8 mouse cellular contexts compared by ENCODE assay signal in genomic region chr11:61615686-61616522, GRCm38 (mm10). TPM values are rescaled to one million over a fixed set of nuclear protein-coding genes. Genes with fewer than 3 reads are reported as not detected.
DNase-seq lines count a peak whose midpoint lies in the region; ATAC-seq and TF ChIP-seq lines count a peak whose summit lies in the region.

No protein-coding gene starts in this region.

- DNase-seq in adrenal gland, postnatal 14 days, result peak; percentile 42
- no peak for DNase-seq in adrenal gland, postnatal 4 days (ENCODE audit: low spot score in 2 of 2)
- DNase-seq in ZHBTc4 (ENCODE audit: low read depth, low spot score), result peak; percentile 17
- peak; percentile 39 for DNase-seq in gastrocnemius, adult 2 months
- peak; percentile 74 for DNase-seq in kidney, postnatal 0 days (ENCODE audit: low spot score)
- DNase-seq in thymus, postnatal 25 days, result no peak

- intact Hi-C loops in gastrocnemius, adult 2 months (cut with DNase I), result loop anchor here (5.0 kb wide), 1 partner anchor 39 kb away; the partner anchor contains the start of gene Epn2

- H3K4me3 ChIP-seq in gastrocnemius, adult 2 months, result peak overlapping the region; percentile 52
- 0 out of 2 replicates have a peak overlapping the region, but pooled peaks have one; percentile 9 for H3K4me3 ChIP-seq in kidney, postnatal 0 days (replicated peaks; ENCODE audit: low read depth, low read length)
- peak overlapping the region; percentile 20 for H3K4me3 ChIP-seq in midbrain, embryonic 13.5 days (replicated peaks)

- peak overlapping the region; percentile 92 for H3K27ac ChIP-seq in gastrocnemius, adult 2 months
- H3K27ac ChIP-seq in kidney, postnatal 0 days, result peak overlapping the region; percentile 66
- H3K27ac ChIP-seq in midbrain, embryonic 13.5 days, result no peak overlapping the region

- H3K4me2 ChIP-seq in kidney, postnatal 0 days (ENCODE audit: low read length), result peak overlapping the region; percentile 46
- peak overlapping the region; percentile 51 for H3K4me2 ChIP-seq in midbrain, embryonic 13.5 days (replicated peaks)

- H3K27me3 ChIP-seq in kidney, postnatal 0 days (ENCODE audit: insufficient read depth, low read length), result no peaks in the 10 kb centered on the region
- H3K27me3 ChIP-seq in midbrain, embryonic 13.5 days, result peaks cover 6% of the 10 kb centered on the region

- H3K9me3 ChIP-seq in kidney, postnatal 0 days (replicated peaks; ENCODE audit: low read length), result no peaks in the 10 kb centered on the region
- no peaks in the 10 kb centered on the region for H3K9me3 ChIP-seq in midbrain, embryonic 13.5 days

- ATAC-seq in kidney, postnatal 0 days (replicated peaks; ENCODE audit: low FRiP score, low read depth), result 0 out of 2 replicates have a peak, but pooled peaks have one; percentile 19
- peak; percentile 51; the same call in 1 of the 2 replicates for ATAC-seq in midbrain, embryonic 13.5 days
- no peak for ATAC-seq in CD4-positive, CD25-positive, alpha-beta regulatory T cell, adult 4 months

- WGBS in kidney, postnatal 0 days, result 8% methylated on average over 20 of the region's 22 CpGs
- WGBS in midbrain, embryonic 13.5 days, result 10% methylated on average over 18 of the region's 22 CpGs

- no peaks in the 10 kb centered on the region for H3K36me3 ChIP-seq in kidney, postnatal 0 days (ENCODE audit: insufficient read depth, low read length)
- H3K36me3 ChIP-seq in midbrain, embryonic 13.5 days, result no peaks in the 10 kb centered on the region

- H3K4me1 ChIP-seq in kidney, postnatal 0 days (replicated peaks; ENCODE audit: insufficient read depth, low read length), result 0 out of 2 replicates have a peak, but pooled peaks cover 4% of the 10 kb centered on the region
- peaks cover 20% of the 10 kb centered on the region for H3K4me1 ChIP-seq in midbrain, embryonic 13.5 days (replicated peaks)

- no peak for TF ChIP-seq CTCF in gastrocnemius, adult 2 months (IDR thresholded peaks at IDR 0.05)
- TF ChIP-seq CTCF in kidney, postnatal 0 days (IDR thresholded peaks at IDR 0.05; ENCODE audit: low read depth), result no peak

- H3K9ac ChIP-seq in kidney, postnatal 0 days (ENCODE audit: low read depth, low read length), result 0 out of 2 replicates have a peak overlapping the region, but pooled peaks have one; percentile 8
- H3K9ac ChIP-seq in midbrain, embryonic 13.5 days (replicated peaks), result peak overlapping the region; percentile 37

RNA-seq across cellular contexts. Expression of gene Epn2, which starts 36.4 kb away (rescaled TPM):
- 35.2 and 38.7 TPM in 2 replicates for total RNA-seq in adrenal gland, postnatal 14 days (2021)
- 10 to 100 TPM; 38.5 to 44.2 TPM for total RNA-seq in adrenal gland, postnatal 4 days (2021)
- total RNA-seq in gastrocnemius, adult 2 months (2021), result 10 to 100 TPM; 19.7 to 24.7 TPM
- 22.1 and 22.4 TPM in 2 replicates for polyA plus RNA-seq in kidney, postnatal 0 days (2015; fragmentation: Nextera tagmentation; extraction: Ambion mirVana)
- 48.3 and 51.2 TPM in 2 replicates for polyA plus RNA-seq in midbrain, embryonic 13.5 days (2015; fragmentation: Nextera tagmentation; extraction: Ambion mirVana)
- under 1 TPM; 0.26 to 0.86 TPM for polyA plus RNA-seq in CD4-positive, CD25-positive, alpha-beta regulatory T cell, adult 4 months (2017; shearing (Covaris generic))

RNA-seq across cellular contexts. Expression of gene Grap, which starts 37.2 kb away (rescaled TPM):
- 12.3 and 27.0 TPM in 2 replicates for total RNA-seq in adrenal gland, postnatal 14 days (2021)
- total RNA-seq in adrenal gland, postnatal 4 days (2021), result 10 to 100 TPM in 1 of 2 experiments, 1 to 10 TPM in 1; 9.1 to 10.8 TPM
- 1 to 10 TPM; 3.2 to 3.3 TPM for total RNA-seq in gastrocnemius, adult 2 months (2021)
- polyA plus RNA-seq in kidney, postnatal 0 days (2015; fragmentation: Nextera tagmentation; extraction: Ambion mirVana), result 8.2 and 9.1 TPM in 2 replicates
- 9.0 and 11.1 TPM in 2 replicates for polyA plus RNA-seq in midbrain, embryonic 13.5 days (2015; fragmentation: Nextera tagmentation; extraction: Ambion mirVana)
- polyA plus RNA-seq in CD4-positive, CD25-positive, alpha-beta regulatory T cell, adult 4 months (2017; shearing (Covaris generic)), result 100 to 1,000 TPM; 220 to 344 TPM

Comparison
In these comparisons a context has a peak if more than half of its experiments do, and no peak if none do; other contexts are left out.
1. DNase-seq: peak in adrenal gland, postnatal 14 days (single experiment), ZHBTc4 (single experiment), gastrocnemius, adult 2 months (single experiment) and kidney, postnatal 0 days (single experiment); none in adrenal gland, postnatal 4 days (0 of 2) and thymus, postnatal 25 days (single experiment).
2. Peak in every context shown above with its lines, with median percentiles within 50 percentile points of each other: H3K4me3 ChIP-seq.